Mouse (Mus musculus) liver, embryonic 14.5 days (tissue): ENCODE measurements around the gene Tead4.

Experiments used
- CTCF ChIP-seq: IDR thresholded peaks from 2 replicates; pipeline ENCODE4 v1.5.1; 2016; ENCODE audit warnings: antibody characterized with exemption, low read depth, control low read depth
- EP300 ChIP-seq: IDR thresholded peaks from 2 replicates; pipeline ENCODE4 v1.6.1; 2016; ENCODE audit warnings: antibody characterized with exemption, low read depth

GRCm38 (mm10) chr6:128288681-128289080 lies 11.9 kb downstream of the Tead4 start:
- TF ChIP-seq CTCF (no peak), EP300 (no peak)
